Mouse (Mus musculus): ENCODE data around the gene Mmp25.
"Not testable (repeated sequence)": the region's sequence is repeated elsewhere in the genome, so short reads cannot be mapped to it uniquely, and the experiment has no call there.

The Mmp25 gene

GRCm38 (mm10) chr17:23600641-23601622, 44.1 kb downstream of the Mmp25 start, which contains the start of gene Zscan10:
TSS of gene Zscan10 (plus strand) at chr17:23600856.
- DNase-seq (ENCODE audit: low spot score), result no peak

- peak; percentile 68 for DNase-seq (ENCODE audit: low spot score)
Measured at GRCm38 (mm10) chr17:23599605-23600063, 45.4 kb downstream of the Mmp25 start.

- peak; percentile 97 for DNase-seq (ENCODE audit: low spot score)
Measured at GRCm38 (mm10) chr17:23598582-23599552, 46.2 kb downstream of the Mmp25 start, which contains the start of gene Zfp13. TSS of gene Zfp13 (minus strand) at chr17:23599487.

DNA sequence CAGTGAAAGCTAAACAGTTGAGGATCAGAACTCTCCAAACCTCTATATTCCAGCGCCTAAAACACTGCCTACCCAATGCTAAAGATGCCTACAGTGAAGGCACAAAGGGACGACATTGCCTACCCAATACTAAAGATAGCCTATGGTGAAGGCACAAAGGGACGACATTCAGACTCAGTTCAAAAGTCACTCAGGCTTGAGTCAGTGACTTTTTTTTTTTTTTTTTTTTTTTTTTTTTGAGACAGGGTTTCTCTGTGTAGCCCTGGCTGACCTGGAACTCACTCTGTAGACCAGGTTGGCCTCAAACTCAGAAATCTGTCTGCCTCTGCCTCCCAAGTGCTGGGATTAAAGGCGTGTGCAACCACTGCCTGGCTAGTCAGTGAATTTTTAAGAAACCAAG, 49.9 kb downstream of the Mmp25 start:
- not testable (repeated sequence) for DNase-seq (ENCODE audit: low spot score)

DNA sequence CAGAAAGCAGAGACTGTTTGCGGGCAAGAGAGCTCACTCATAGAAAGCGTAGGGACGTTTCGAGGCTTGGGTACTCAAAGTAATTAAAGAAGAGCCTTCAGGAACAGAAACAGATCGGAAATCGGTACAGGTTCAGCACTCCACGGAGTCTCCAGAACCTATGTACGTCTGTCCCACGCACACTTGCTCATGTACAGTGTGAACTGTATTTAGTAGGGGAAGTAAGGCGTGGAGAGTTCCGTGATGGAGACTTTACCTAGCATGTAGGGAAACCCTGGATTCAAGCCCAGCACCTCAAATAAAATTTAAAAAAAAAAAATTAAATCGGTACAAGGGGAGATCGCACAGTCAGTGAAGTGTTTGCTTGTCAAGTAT, 52.2 kb downstream of the Mmp25 start:
- no peak for DNase-seq (ENCODE audit: low spot score)

DNA sequence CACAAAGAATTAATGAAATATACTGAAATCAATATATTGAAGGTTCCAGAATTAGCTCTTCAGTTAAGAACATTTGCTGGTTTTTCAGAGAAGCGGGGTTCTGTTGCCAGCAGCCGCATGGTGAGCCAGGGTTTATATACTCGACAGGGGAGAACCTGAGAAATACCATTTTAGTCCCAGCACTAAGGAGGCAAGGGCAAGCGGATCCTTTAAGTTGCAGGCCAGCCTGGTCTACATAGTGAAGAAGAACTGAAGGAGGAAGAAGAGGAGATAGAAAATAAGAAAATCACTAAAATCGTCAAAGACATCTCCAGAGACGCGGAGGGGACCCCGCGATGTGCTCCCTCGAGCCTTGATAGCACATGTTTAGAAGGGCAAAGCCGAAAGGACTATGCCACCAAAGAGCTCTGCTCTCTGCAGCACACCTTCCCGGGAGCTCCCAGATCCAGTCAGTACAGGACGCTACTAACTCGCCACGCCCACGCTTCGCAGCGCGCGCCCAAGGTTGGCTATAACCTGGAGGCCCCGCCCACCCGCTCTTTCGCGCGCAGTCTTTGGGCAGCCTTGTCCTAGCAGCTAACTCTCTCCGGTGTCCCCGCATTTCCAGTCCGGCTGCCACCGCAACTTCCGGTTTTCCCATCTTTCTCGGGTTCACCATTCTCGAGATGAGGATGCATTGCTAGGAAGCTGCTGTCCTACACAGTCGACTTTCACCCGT, 52.7 kb downstream of the Mmp25 start:
- DNase-seq (ENCODE audit: low spot score), result peak; percentile 99

DNA sequence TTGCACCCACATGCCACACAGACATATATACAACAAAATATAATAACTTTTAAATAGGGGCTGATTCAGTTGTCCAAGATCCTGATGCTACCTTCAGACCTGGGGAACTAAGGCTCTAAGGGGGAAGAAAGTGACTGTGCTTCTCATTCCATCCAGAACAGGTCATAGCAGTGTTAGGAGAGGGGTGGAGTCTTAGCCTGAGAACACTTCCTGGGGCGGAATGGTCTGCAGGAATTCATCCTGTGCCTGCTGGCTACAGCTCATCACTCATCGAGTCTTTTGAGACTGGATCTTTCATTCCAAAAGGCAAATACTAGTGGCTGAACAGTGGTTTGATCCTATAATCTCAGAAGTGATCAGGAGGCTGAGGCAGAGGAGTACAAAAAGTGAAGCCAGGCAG, 57.8 kb downstream of the Mmp25 start:
- DNase-seq (ENCODE audit: low spot score), result no peak

GRCm38 (mm10) chr17:23585721-23586491, 59.2 kb downstream of the Mmp25 start:
- peak; percentile 78 for DNase-seq (ENCODE audit: low spot score)

DNA sequence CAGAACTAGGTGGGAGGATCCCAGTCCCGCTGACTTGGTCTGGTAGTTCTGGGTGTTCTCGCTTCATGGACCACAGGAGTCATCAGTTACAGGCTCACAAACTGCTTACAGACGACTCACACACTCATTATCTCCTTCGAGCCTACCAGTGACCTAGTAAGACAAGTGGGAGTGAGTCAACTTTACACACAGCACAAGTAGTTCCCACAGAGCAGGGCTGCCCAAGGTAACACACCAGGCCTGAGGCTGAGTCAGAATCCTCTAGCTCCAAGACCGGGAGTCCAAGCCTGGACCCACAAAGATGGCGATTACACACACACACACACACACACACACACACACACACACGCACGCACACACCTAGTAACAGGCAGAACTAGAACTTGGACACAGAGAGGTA, 60.3 kb downstream of the Mmp25 start:
- DNase-seq (ENCODE audit: low spot score), result peak; percentile 24

All from MN1 (cell line).